Mouse (Mus musculus) lung, postnatal 0 days (tissue): ENCODE data around the gene Nck1. TPM values are rescaled to one million over a fixed set of nuclear protein-coding genes. Genes with fewer than 3 reads are reported as not detected.

Source experiments
- ATAC-seq: fragments of 200-750 bp; cut with Nextera tagmentation; 2 replicates; pipeline ENCODE4 v1.8.0; 2017; ENCODE audit warnings: moderate library complexity
- DNase-seq: peaks from one replicate; pipeline ENCODE4 v3.0.0-alpha.2; 2016; ENCODE audit warnings: low spot score
- H3K27ac ChIP-seq: fragments of 300-500 bp; sonication (generic); 2 replicates; pipeline ENCODE4 v1.5.1; 2014; ENCODE audit warnings: antibody characterized with exemption, mild to moderate bottlenecking, low read length, mixed read lengths
- H3K27me3 ChIP-seq: fragments of 300-500 bp; sonication (generic); replicated peaks from 2 replicates; pipeline ENCODE4 v1.6.1; 2014; ENCODE audit warnings: low read length, mixed read lengths; ENCODE audit not compliant: insufficient read depth
- H3K36me3 ChIP-seq: fragments of 300-500 bp; sonication (generic); 2 replicates; pipeline ENCODE4 v1.6.1; 2014; ENCODE audit warnings: low read length, mixed read lengths; ENCODE audit not compliant: insufficient read depth
- H3K4me1 ChIP-seq: fragments of 300-500 bp; sonication (generic); 2 replicates; pipeline ENCODE4 v1.6.1; 2014; ENCODE audit warnings: antibody characterized with exemption, low read depth, low read length, mixed read lengths; ENCODE audit not compliant: insufficient read depth
- H3K4me2 ChIP-seq: fragments of 300-500 bp; sonication (generic); replicated peaks from 2 replicates; pipeline ENCODE4 v1.6.1; 2014; ENCODE audit warnings: low read depth, mild to moderate bottlenecking, low read length, moderate library complexity, mixed read lengths
- H3K4me3 ChIP-seq: fragments of 300-500 bp; sonication (generic); 2 replicates; pipeline ENCODE4 v1.5.1; 2014; ENCODE audit warnings: low read depth, low read length
- H3K9ac ChIP-seq: fragments of 300-500 bp; sonication (generic); replicated peaks from 2 replicates; pipeline ENCODE4 v1.6.1; 2014; ENCODE audit warnings: low read depth, mild to moderate bottlenecking
- H3K9me3 ChIP-seq: fragments of 300-500 bp; sonication (generic); 2 replicates; pipeline ENCODE4 v1.6.1; 2016; ENCODE audit warnings: low read length, mixed read lengths
- CTCF ChIP-seq: IDR thresholded peaks from 2 replicates; pipeline ENCODE4 v1.5.1; 2016; ENCODE audit warnings: antibody characterized with exemption, mild to moderate bottlenecking
- EP300 ChIP-seq: IDR thresholded peaks from 2 replicates; pipeline ENCODE4 v1.6.1; 2016; ENCODE audit warnings: antibody characterized with exemption, mild to moderate bottlenecking, control low read depth
- WGBS: fragments of 180-500 bp; shearing (Covaris S2); extraction: QIAGEN DNeasy Blood & Tissue Kit; methylation state at CpG from one replicate; pipeline ENCODE4 v1.1.7; 2014; 5-methylcytosine and 5-hydroxymethylcytosine counted together
- polyA plus RNA-seq: library from polyadenylated mRNA; unstranded; fragments of >200 nt; fragmentation: Nextera tagmentation; extraction: Ambion mirVana; gene quantifications from 2 replicates; pipeline ENCODE4 v1.2.1, GENCODE M21; 2015

Nck1 gene
- polyA plus RNA-seq, 1 experiment from 2014 or later, result 77.9 TPM

DNA sequence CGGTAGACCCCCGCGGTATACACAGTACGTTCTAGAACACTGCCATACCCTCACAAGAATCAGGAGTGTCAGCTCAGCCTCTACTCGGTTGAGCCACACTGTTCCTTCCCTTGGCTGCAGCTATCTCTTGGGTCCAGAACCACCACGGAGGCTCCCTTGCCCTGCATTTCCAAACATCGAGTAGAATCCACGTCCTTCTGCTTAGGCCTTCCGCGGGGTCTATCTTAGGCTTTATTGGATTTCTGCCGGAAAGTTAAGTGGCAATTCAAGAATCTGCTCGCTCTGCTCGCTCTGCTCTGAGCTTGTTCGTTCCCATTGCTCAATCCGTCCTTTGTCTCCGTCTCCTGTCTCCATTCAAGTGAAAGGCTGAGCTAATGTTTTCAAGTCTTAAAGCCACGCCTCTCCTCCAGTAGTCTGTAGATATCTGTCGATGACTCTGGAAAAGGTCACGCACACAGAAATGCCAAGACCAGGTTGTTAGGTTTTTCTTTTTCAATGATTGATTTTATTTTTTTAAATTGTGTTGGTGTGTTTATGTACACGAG is 34.3 kb upstream of the Nck1 start:
- ATAC-seq (no peak; the same call in 1 of the 2 replicates), DNase-seq (peak; percentile 69)
- Histone ChIP-seq H3K36me3 (no peaks in the 10 kb centered on the region), H3K9me3 (no peaks in the 10 kb centered on the region), H3K4me3 (no peak overlapping the region), H3K4me2 (peak overlapping the region; percentile 23; the same call in 1 of the 2 replicates), H3K27me3 (no peaks in the 10 kb centered on the region), H3K27ac (peak overlapping the region; percentile 43; the same call in 1 of the 2 replicates), H3K4me1 (no peaks in the 10 kb centered on the region; the same call in 1 of the 2 replicates), H3K9ac (no peak overlapping the region)
- WGBS, result 50% methylated on average over 20 of the region's 20 CpGs
- TF ChIP-seq EP300 (no peak), CTCF (no peak)

DNA sequence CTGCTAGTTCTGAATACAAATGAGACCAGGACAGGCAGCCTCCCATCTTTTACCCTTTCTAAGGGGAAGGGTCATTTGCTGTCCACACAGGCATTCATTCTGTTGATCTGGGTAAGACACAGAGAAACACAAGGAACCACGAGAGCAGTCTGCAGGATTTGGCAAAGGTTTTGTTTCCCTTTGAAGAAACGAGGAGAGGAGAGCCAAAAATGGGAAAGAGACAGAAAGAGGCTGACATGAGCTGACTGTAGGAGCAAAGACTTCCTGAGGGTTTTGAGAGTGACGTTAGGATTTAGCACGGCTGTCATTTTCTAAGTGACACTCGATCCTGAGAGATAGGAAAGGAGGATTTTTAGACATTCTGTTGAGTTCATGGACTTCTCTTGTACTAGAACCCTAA is 28.0 kb upstream of the Nck1 start:
- WGBS, result 36% methylated on average over 5 of the region's 5 CpGs
- ATAC-seq (no peak), DNase-seq (peak; percentile 61)
- Histone ChIP-seq H3K9me3 (no peaks in the 10 kb centered on the region), H3K27me3 (no peaks in the 10 kb centered on the region), H3K9ac (no peak overlapping the region), H3K36me3 (no peaks in the 10 kb centered on the region), H3K4me2 (no peak overlapping the region), H3K4me3 (no peak overlapping the region), H3K4me1 (0 out of 2 replicates have a peak, but pooled peaks cover 5% of the 10 kb centered on the region), H3K27ac (0 out of 2 replicates have a peak overlapping the region, but pooled peaks have one; percentile 43)
- no peak for TF ChIP-seq EP300
- TF ChIP-seq CTCF, result no peak

DNA sequence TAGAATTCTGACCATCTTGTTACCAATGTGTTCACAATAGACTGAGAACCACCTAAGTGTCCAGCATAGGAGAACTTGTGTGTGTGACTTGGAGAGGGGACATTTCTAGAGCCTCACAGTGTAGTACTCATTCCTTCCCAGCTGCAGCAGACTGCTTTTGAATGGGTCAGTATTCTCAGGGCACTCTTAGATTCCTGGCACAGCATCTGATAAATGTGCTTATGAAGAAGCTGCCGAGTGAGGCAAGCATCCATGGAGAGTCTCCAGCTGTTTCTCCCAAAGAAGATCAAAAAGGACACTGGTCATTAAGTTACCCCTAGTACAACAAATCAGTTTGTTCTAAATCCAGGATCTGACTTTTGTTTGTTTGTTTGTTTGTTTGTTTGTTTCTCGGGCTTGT is 27.4 kb upstream of the Nck1 start:
- Histone ChIP-seq H3K36me3 (no peaks in the 10 kb centered on the region), H3K4me1 (0 out of 2 replicates have a peak, but pooled peaks cover 5% of the 10 kb centered on the region), H3K27ac (no peak overlapping the region), H3K4me2 (no peak overlapping the region), H3K27me3 (no peaks in the 10 kb centered on the region), H3K9ac (no peak overlapping the region), H3K9me3 (no peaks in the 10 kb centered on the region), H3K4me3 (no peak overlapping the region)
- ATAC-seq, result peak; percentile 52
- DNase-seq, result peak; percentile 79
- TF ChIP-seq CTCF, result peak; percentile 27
- no peak for TF ChIP-seq EP300
- WGBS, result 46% methylated on average over 2 of the region's 2 CpGs

DNA sequence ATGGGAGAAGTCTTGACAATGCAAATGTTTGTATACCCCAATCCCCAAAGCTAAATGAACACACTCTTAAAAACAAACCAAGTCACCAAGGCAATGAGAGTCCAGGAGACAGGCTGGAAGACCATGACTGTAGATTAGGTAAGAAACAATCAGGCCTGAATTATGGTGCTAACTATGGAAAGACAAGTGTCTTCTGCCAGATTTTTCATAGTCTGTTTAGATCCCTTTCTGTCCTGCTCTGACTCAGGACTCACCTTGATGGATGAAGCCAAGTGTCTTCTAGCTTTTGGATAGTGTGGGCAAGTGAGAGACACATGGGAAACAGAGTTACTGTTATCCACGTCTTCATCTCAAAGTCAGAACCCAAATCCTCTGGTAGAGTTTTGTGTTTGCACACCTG is 25.6 kb upstream of the Nck1 start:
- no peak overlapping the region for H3K4me2 ChIP-seq
- no peak overlapping the region for H3K4me3 ChIP-seq
- 63% methylated on average over 1 of the region's 1 CpGs for WGBS
- no peak for DNase-seq
- no peak overlapping the region for H3K27ac ChIP-seq
- no peaks in the 10 kb centered on the region for H3K9me3 ChIP-seq
- TF ChIP-seq CTCF (no peak), EP300 (no peak)
- H3K36me3 ChIP-seq, result no peaks in the 10 kb centered on the region
- H3K9ac ChIP-seq, result no peak overlapping the region
- H3K4me1 ChIP-seq, result 0 out of 2 replicates have a peak, but pooled peaks cover 5% of the 10 kb centered on the region
- no peak for ATAC-seq
- H3K27me3 ChIP-seq, result no peaks in the 10 kb centered on the region

DNA sequence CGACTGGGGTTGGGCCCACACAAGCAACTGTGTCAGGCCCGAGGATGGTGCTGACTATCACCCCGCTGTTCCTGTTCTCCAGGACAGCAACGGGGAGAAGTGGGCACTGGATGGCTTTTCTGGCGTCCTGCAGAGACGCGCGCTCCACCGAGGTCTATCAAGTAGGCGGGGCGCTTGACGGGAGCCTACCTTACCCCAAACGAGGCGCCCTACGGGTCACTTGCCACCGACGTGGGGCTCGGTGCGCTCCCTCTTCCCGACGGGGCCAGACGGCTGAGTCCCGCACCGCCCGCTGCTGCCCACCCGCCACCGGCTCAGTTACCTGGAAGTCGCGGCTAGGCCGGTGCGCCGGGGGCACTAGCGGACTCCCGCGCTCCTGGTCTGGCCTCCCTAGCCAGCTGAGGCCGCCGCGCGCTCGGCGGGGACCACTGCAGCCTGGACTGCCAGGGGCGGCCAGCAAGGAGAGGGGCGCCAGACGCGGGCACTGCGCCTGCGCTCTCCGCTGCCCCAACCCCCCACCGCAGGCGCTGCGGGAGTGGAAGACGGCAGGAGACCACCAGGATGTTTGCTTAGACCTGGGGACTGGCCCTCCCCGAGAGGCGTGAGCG is 24.8 kb upstream of the Nck1 start, which contains the start of gene Slc35g2:
Gene Slc35g2 (minus strand): TSS at position 465 of the 608 bp plus-strand sequence.
- Histone ChIP-seq H3K27me3 (no peaks in the 10 kb centered on the region), H3K4me3 (peak within 1 kb of the TSS; percentile 76), H3K4me2 (peak within 1 kb of the TSS; percentile 94), H3K27ac (peak within 1 kb of the TSS; percentile 81), H3K36me3 (no peaks in the 10 kb centered on the region), H3K9ac (peak within 1 kb of the TSS; percentile 64), H3K4me1 (0 out of 2 replicates have a peak, but pooled peaks cover 5% of the 10 kb centered on the region), H3K9me3 (no peaks in the 10 kb centered on the region)
- ATAC-seq, result peak; percentile 62
- under 1% methylated on average over 42 of the region's 55 CpGs for WGBS
- no peak for TF ChIP-seq EP300
- peak; percentile 32 for TF ChIP-seq CTCF
- peak; percentile 58 for DNase-seq

DNA sequence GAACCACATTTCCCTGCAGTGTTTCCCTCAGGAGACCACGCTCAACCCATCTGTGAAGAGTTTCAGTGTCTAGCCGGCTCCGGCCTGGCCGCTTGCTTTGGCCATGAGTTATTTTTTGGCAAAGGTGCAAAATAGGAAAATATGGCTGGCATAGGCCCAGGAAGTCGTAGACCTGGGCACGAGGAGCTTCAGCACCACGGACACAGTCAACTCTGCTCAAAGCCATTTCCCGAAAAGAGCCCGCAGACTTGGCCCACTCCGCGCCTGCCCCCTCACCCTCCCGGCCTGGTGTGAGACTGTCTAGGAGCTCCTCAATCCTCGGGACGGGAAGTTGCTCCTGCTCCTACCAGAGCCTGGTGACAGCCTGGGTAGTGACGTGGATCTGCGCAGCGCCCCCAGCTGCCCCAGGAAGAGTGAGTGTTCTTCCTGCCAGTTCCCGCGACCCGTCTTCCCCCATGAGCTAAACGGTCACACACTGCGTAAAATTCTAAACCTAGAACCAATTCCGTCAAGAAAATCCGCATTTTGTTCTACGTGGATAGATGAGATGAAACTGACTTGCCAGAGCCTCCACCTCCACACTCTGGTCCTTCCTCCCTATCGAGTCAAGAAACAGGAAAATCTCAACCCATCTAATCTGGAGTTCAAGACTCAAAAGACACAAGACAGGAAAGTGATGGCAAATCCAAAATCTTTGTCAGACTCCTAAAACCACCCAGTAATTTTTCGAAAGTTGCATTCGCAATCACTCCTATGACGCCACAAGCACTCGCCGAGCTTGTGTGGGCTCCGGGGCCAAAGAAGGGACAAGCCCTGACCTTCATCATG is 24.1 kb upstream of the Nck1 start:
- Histone ChIP-seq H3K36me3 (no peaks in the 10 kb centered on the region), H3K4me1 (0 out of 2 replicates have a peak, but pooled peaks cover 5% of the 10 kb centered on the region), H3K9ac (peak overlapping the region; percentile 64), H3K27me3 (no peaks in the 10 kb centered on the region), H3K4me3 (peak overlapping the region; percentile 76), H3K4me2 (peak overlapping the region; percentile 94), H3K9me3 (no peaks in the 10 kb centered on the region), H3K27ac (peak overlapping the region; percentile 81)
- WGBS, result 5% methylated on average over 32 of the region's 32 CpGs
- DNase-seq (peak; percentile 84), ATAC-seq (peak; percentile 82)
- no peak for TF ChIP-seq EP300
- TF ChIP-seq CTCF, result peak; percentile 64
